Mouse (Mus musculus) cortical plate, adult 2 months (tissue): ENCODE measurements around the gene 0610030E20Rik. TPM values are rescaled to one million over a fixed set of nuclear protein-coding genes. Genes with fewer than 3 reads are reported as not detected.

Experiments used
- H3K27ac ChIP-seq: fragments of 200-500 bp; 2 replicates; pipeline ENCODE4 v1.5.1; 2012; ENCODE audit warnings: low read length, control low read depth, inconsistent platforms; ENCODE audit not compliant: insufficient read depth
- H3K4me1 ChIP-seq: fragments of 200-500 bp; 2 replicates; pipeline ENCODE4 v1.6.1; 2011; ENCODE audit warnings: low read length; ENCODE audit not compliant: control insufficient read depth, insufficient read depth
- H3K4me3 ChIP-seq: fragments of 200-500 bp; 2 replicates; pipeline ENCODE4 v1.5.1; 2011; ENCODE audit warnings: mild to moderate bottlenecking, low read length, control low read depth; ENCODE audit not compliant: insufficient read depth
- CTCF ChIP-seq: fragments of 200-500 bp; IDR thresholded peaks from 2 replicates; pipeline ENCODE4 v1.5.1; 2011; ENCODE audit warnings: mild to moderate bottlenecking, control low read depth, low read length; ENCODE audit not compliant: insufficient read depth; ENCODE audit errors: extremely low read depth
- POLR2A ChIP-seq: fragments of 200-500 bp; IDR thresholded peaks from 2 replicates; pipeline ENCODE4 v1.6.1; 2011; ENCODE audit warnings: mild to moderate bottlenecking, low read length, control low read depth; ENCODE audit not compliant: insufficient read depth; ENCODE audit errors: extremely low read depth
- polyA plus RNA-seq: library from polyadenylated mRNA; depleted of rRNA; stranded (reverse); fragments of >200 nt; gene quantifications from 2 replicates; pipeline ENCODE4 v1.2.3, GENCODE M21; 2012; rRNA removed

The 0610030E20Rik gene
- 18.9 and 20.0 TPM in 2 replicates for polyA plus RNA-seq

DNA sequence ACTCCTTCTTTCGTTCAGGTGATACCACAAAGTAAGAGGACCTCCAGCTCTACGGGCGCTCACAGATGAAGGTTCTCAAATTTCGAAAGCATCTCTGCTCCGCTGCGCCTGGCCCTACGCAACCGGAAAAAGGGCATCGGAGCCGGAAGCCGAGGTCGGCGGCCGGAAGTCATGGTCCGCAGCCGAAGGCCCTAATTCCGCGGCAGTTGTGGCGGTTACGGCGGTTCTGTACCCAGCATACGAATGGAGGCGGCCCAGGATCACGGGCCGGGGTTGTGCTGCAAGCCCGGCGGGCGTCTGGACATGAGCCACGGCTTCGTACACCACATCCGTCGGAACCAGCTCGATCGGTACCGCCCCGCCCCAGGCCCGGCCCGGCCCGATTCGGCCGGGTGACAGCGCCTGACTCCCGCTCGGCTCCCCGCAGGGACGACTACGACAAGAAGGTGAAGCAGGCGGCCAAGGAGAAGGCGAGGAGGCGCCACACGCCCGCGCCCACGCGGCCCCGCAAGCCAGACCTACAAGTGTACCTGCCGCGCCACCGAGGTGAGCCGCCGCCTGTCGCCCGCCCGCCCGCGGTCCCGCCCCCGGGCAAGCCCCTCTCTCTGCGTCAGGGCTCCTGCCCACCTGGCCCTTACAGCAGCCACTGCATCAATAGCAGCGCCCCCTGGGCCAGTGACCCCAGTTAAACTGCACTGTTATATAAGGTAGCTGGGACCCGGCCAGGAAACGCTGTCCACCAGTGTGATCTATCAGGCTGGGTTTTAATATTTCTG is at the start of gene 0610030E20Rik:
0610030E20Rik (plus strand) TSS at position 152 of the 776 bp plus-strand sequence.
- H3K4me1 ChIP-seq, result peaks cover 11% of the 10 kb centered on the region
- peak within 1 kb of the TSS; percentile 96 for H3K27ac ChIP-seq
- H3K4me3 ChIP-seq, result peak within 1 kb of the TSS; percentile 63
- TF ChIP-seq POLR2A (peak; percentile 69; the same call in 1 of the 2 replicates), CTCF (no peak)

DNA sequence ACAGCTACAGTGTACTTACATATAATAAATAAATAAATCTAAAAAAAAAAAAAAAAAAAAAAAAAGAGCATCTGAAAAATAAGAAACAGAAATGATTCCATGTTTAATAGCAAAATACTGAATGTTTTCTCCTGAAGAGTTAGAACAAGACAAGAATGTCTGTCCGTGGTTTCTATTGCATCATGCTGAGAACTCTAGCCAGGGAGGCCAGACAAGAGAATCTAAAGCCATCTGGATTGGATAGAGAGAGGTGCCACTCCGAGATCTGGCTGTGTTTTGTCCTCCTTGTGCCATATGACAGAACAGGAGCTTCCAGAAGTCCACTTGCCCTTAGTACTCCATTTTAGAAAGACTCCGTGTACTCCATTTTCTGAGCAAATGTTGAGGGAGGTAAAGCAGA is 49.3 kb upstream of the 0610030E20Rik start:
- H3K4me1 ChIP-seq, result no peaks in the 10 kb centered on the region
- no peak overlapping the region for H3K4me3 ChIP-seq
- TF ChIP-seq CTCF (no peak), POLR2A (no peak)
- H3K27ac ChIP-seq, result no peak overlapping the region

DNA sequence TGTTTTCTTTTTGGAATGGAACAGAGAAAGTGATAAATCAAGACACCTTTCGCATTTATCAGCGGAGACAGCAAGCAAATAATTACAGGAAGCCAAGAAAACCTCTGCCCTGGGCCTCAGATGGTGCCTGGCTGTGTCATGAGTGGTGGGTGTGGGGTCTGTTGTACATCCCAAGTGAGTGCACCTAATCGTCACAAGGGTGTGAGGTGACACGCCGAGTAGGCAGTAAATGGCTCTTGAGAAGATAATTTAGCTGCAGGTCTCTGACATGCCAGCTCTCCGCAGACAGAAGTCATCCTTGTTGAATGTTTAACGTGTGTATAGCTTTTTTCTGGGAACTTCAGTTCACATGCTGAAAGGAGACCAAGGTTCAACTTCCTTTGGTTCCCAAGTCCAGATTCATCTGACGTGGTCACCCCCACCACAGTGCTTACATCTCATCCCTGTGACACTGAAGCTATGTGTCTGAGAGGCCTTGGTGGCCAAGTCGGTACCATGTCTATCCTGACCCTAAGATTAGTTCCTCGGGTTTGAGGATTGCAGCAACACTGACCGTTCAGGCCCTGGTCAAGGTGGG is 44.7 kb upstream of the 0610030E20Rik start:
- no peaks in the 10 kb centered on the region for H3K4me1 ChIP-seq
- TF ChIP-seq CTCF (no peak), POLR2A (no peak)
- no peak overlapping the region for H3K27ac ChIP-seq
- H3K4me3 ChIP-seq, result no peak overlapping the region

DNA sequence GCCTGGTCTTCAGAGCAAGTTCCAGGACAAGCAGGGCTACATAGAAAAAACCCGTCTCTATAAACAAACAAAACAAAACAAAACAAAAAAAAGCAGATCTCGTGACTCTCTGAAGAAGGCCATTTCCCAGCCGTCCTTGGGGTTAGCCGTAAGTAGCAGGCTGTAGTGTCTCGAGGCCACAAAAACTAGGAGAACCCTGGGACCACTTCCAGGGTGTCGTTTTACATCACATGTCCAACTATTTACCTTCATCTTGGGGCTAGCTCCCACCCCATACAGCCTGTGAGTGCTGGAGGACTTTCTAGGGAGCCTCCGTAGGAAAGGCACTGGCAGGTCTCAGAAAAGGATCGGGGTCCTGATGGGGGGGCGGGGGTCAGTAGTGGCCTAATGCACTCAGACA is 43.6 kb upstream of the 0610030E20Rik start:
- no peak overlapping the region for H3K27ac ChIP-seq
- H3K4me1 ChIP-seq, result no peaks in the 10 kb centered on the region
- H3K4me3 ChIP-seq, result no peak overlapping the region
- no peak for TF ChIP-seq POLR2A
- no peak for TF ChIP-seq CTCF

DNA sequence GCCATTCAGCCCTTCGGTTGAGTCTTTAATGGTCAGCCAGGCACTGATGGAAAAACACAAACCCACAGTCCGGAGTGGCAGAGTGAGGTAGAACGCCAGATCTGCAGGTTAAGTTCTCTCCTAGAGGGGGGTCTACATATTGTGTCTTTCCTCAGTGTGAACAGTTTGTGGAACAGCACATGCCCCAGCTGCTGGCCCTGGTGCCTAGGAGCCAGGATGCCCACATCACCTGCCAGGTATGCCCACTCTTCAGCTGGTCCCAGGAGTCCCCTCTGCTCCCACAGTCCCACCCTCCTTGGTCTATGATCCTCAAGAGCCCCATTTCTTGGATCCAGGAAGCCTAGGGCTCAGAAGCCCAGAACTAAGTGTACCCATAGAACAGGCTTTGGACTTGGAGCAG is 34.9 kb upstream of the 0610030E20Rik start:
- TF ChIP-seq POLR2A (no peak), CTCF (no peak)
- no peak overlapping the region for H3K27ac ChIP-seq
- no peak overlapping the region for H3K4me3 ChIP-seq
- H3K4me1 ChIP-seq, result no peaks in the 10 kb centered on the region

DNA sequence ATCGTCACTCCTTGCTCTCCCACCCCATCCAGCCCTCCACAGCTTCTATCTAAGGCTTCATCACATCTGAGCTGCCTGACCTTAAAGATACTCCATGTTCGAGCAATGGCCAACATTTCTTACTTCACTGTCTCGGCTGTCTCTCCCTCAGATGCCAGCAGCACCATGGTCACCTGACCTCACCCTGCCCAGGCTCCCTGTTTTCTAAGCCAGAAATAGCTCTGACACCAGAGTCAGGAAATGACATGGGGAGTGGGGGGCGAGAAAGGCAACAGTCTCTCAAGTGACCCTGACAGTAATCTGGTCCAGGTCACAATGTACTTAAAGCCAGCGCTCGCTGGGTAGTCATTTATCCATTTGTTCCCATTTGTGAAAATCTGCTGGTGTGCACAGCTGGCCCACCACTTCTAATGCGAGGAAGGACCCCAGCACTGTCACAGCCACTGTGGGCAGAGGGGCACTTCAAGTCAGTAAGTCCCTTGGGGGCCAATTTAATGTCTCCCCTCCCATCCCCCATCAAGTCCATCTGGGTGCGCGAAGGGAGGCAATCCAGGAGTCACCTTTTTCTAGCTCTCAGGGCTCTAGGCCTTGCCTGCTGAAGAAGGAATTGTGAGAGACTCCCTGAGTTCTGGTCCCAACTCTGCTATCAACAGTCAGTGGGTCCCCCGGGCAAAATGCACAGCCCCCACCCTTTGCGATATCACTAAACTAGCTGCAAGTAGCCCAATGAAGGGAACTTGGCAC is 33.8 kb upstream of the 0610030E20Rik start:
- Histone ChIP-seq H3K27ac (no peak overlapping the region), H3K4me3 (no peak overlapping the region), H3K4me1 (no peaks in the 10 kb centered on the region)
- TF ChIP-seq CTCF (no peak), POLR2A (no peak)

DNA sequence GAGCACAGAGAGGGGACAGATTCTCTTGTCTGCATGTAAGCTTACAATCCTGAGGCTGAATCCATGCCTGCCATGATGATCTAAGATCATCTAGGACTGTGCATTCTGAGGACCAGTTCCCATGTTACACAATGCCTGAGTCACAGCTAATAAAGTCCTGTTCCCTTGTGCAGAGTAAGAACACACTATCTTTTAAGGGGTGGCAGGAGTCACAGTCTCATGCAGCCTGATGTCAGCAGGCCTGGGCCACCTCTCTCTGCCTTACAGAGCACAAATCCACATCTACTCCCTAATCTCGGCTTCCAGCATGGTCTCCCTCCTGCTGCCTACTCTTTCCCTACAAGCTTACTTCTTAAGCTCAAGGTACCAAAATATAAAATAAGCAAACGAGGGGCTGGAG is 31.7 kb upstream of the 0610030E20Rik start:
- Histone ChIP-seq H3K4me3 (no peak overlapping the region), H3K4me1 (no peaks in the 10 kb centered on the region), H3K27ac (no peak overlapping the region)
- no peak for TF ChIP-seq CTCF

DNA sequence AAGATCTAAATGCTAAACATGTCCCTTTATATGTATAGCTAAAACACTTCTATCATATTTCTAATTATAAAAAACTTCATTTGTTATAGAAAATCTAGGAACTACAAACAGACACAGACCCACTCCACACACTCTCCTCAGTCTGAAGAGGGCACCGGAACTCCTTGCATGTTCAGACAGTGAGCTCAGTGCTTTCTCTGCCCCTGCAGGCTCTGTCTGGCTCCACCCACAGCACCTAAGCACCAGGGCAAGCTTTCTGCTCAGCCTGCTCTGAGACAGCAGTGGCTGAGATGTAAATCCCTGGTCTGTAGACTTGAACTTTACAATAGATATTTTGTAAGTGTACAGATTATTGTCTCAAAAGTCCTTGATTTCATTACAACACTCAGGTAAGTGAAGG is 31.1 kb upstream of the 0610030E20Rik start:
- H3K4me1 ChIP-seq, result no peaks in the 10 kb centered on the region
- H3K4me3 ChIP-seq, result no peak overlapping the region
- TF ChIP-seq CTCF (no peak), POLR2A (no peak)
- H3K27ac ChIP-seq, result no peak overlapping the region

DNA sequence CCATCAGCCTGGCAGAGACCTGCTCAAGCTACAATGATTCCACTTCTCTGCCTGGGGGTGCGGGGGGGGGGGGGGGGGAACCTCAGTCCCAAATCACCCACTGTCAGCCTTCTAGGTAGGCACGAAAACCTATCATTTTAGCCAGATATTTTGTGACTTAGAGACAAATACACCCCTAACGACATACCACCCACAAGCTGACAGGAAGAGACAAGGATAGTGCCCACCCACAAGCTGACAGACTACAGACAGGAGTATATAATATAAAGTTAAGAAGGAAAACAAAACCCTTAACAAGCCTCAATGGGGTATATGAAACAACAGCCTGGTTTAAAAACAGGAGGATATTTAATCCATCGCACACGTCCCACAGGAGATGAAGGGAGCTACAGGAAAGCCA is 28.7 kb upstream of the 0610030E20Rik start:
- Histone ChIP-seq H3K27ac (no peak overlapping the region), H3K4me1 (no peaks in the 10 kb centered on the region), H3K4me3 (no peak overlapping the region)
- TF ChIP-seq POLR2A (no peak), CTCF (no peak)

DNA sequence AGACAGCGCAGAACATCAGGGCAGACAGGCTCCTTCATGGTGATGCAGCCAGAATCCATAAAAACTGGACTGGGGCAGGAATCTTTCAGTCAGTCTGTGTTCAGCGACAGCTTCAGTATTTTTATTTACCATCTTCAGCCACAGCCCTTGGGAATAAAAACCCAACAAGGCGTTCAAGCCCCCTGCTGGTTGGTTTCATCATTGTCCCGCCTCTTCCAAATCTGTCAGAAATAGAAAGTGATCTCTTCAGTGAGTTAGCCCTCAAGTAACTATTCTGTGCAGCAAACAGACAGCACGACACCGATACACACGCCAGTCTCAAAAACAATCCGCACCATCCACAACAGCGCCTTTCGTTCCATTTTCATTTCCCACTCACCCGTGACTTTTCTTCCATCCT is 28.1 kb upstream of the 0610030E20Rik start:
- TF ChIP-seq CTCF (no peak; the same call in 1 of the 2 replicates), POLR2A (no peak)
- no peak overlapping the region for H3K4me3 ChIP-seq

More for the DNA sequence above, 28.1 kb upstream of the 0610030E20Rik start:
- H3K27ac ChIP-seq, result no peak overlapping the region
- H3K4me1 ChIP-seq, result no peaks in the 10 kb centered on the region
